Mouse (Mus musculus) lung, adult 2 months (tissue): ENCODE results near the gene Epor. TPM values are rescaled to one million over a fixed set of nuclear protein-coding genes. Genes with fewer than 3 reads are reported as not detected.

Source experiments
- DNase-seq: peaks from one replicate; pipeline ENCODE4 v3.0.0; 2022
- H3K4me1 ChIP-seq: fragments of 200-500 bp; 2 replicates; pipeline ENCODE4 v1.6.1; 2011; ENCODE audit warnings: low read length; ENCODE audit not compliant: control insufficient read depth, insufficient read depth
- H3K4me3 ChIP-seq: fragments of 200-500 bp; replicated peaks from 2 replicates; pipeline ENCODE3; 2011; ENCODE audit warnings: low read depth, mild to moderate bottlenecking, control low read depth, low read length; ENCODE audit errors: extremely low read depth
- CTCF ChIP-seq: fragments of 200-500 bp; IDR thresholded peaks from 2 replicates; pipeline ENCODE4 v1.5.1; 2011; ENCODE audit warnings: mild to moderate bottlenecking, low read length, control low read depth; ENCODE audit not compliant: insufficient read depth
- POLR2A ChIP-seq: fragments of 200-500 bp; IDR thresholded peaks from 2 replicates; pipeline ENCODE4 v1.6.1; 2011; ENCODE audit warnings: low read depth, mild to moderate bottlenecking, control low read depth, low read length, borderline replicate concordance; ENCODE audit errors: extremely low read depth
- WGBS: fragments of 180-500 bp; shearing (Covaris S2); methylation state at CpG from one replicate; pipeline ENCODE4 v1.1.7; 2018; 5-methylcytosine and 5-hydroxymethylcytosine counted together
- polyA plus RNA-seq: library from polyadenylated mRNA; depleted of rRNA; stranded (reverse); fragments of >200 nt; gene quantifications from 2 replicates; pipeline ENCODE4 v1.2.3, GENCODE M21; 2012; rRNA removed

The Epor gene
- polyA plus RNA-seq: 10.7 and 11.1 TPM in 2 replicates

DNA sequence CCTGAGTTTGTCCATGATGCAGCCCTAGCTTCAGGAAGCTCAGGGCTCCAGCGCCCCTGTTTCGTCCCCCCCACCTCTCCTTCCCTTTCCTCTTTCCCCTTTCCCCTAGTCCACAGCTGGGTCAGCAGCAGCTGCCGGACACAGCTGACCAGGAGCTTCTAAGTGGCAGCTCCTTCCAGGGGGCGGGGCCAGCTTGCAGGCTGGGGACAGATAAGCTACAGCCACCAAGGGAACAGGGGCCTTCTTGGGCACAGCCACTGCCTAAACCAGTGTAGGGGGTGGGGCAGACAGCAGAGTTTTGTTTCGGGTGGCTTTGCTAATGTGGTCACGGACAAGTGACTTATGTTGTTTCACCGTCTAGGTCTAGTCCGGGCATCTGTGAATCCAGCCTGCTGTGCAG, at the start of gene Epor:
Epor (minus strand) TSS at position 90 of the 400 bp plus-strand sequence.
- DNase-seq: no peak
- 21% methylated on average over 8 of the region's 8 CpGs for WGBS
- Histone ChIP-seq H3K4me1 (peaks cover 22% of the 10 kb centered on the region), H3K4me3 (peak within 1 kb of the TSS; percentile 25)
- TF ChIP-seq CTCF (no peak), POLR2A (no peak)

- WGBS: 95% methylated on average over 13 of the region's 13 CpGs
- TF ChIP-seq POLR2A: no peak
- no peak for TF ChIP-seq CTCF
- H3K4me1 ChIP-seq: no peaks in the 10 kb centered on the region
- H3K4me3 ChIP-seq: no peak overlapping the region
- no peak for DNase-seq
Measured at GRCm38 (mm10) chr9:22012731-22013130, 49.4 kb upstream of the Epor start.

DNA sequence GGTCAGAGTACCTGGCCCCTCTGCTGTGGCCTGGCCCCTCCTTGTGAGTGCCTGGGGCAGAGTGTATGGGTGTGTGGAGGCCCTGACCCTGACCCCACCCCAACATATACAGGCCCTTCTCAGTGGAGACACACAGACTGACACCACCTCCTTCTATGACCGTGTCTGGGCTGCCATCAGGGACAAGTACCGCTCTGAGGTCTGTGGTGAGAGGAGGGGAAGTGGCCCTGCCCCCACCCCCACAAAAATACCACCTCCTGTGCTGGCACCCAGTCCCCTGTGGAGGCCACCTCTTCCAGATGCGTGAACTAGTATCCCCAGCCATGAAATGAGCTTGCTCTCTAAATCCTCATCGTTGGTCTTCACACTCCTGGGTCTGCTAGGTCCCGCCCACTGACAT, 47.7 kb upstream of the Epor start:
- Histone ChIP-seq H3K4me1 (no peaks in the 10 kb centered on the region), H3K4me3 (no peak overlapping the region)
- 75% methylated on average over 5 of the region's 5 CpGs for WGBS
- no peak for DNase-seq
- TF ChIP-seq CTCF (no peak), POLR2A (no peak)

GRCm38 (mm10) chr9:22004546-22004945, 41.2 kb upstream of the Epor start:
- no peak for DNase-seq
- TF ChIP-seq POLR2A (no peak), CTCF (no peak)

GRCm38 (mm10) chr9:22003163-22003554, 39.9 kb upstream of the Epor start:
- DNase-seq: no peak
- TF ChIP-seq POLR2A: no peak
- TF ChIP-seq CTCF: no peak
- H3K4me1 ChIP-seq: 0 out of 2 replicates have a peak, but pooled peaks cover 6% of the 10 kb centered on the region
- H3K4me3 ChIP-seq: peak overlapping the region; percentile 77
- WGBS: 0% methylated on average over 18 of the region's 18 CpGs

More at GRCm38 (mm10) chr9:22004546-22004945, 41.2 kb upstream of the Epor start:
- Histone ChIP-seq H3K4me1 (0 out of 2 replicates have a peak, but pooled peaks cover 6% of the 10 kb centered on the region), H3K4me3 (no peak overlapping the region)
- 93% methylated on average over 12 of the region's 12 CpGs for WGBS

DNA sequence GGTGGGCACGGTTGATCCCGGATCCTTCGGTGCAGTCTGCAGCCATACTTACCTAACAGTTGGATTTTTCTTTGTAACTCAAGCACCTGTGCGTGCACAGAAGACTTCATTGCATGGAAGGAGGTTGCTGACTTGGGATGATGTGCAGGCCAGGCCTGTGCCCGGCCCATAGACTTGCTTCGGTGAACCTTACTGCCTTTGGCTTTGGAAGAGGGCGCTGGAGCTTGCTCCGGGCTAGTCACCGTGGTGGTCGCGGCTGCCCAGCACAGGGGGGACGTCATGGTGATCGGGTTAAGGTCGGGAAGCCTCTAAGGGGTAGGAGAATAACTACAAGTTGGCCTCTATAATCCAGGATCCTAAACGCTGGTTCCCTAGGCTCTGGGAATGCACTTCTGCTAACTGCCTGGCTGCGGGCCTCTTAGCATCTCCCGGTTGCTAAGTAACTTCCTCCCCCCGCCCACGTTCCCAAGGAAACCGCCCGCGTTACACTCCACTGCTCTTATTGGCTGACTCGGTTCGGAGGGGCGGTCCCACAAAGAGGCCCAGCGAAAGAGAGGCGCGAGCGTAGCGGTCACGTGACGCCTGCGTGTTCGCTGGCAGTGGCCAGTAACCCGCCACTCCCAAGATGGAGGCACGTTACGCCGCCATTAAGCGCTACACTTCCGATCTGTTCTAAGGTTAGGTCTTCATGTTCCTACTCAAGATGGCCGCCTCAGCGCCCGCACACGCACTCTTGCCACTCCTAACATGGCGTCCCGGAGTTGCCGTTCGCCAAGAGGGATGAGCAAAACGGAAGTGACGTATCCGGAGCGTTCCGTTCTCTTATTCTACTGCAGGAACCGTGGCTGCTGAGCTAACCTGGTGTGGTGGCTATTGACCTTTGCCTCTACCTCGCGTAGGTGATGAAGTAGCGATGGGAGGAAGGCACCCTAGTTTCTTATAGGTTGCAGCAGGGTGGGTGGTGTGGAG, 39.2 kb upstream of the Epor start, which contains the start of the genes Ccdc151 and Prkcsh:
Ccdc151 (minus strand) TSS at position 441 of the 969 bp plus-strand sequence.
Prkcsh (plus strand) TSS at position 613 of the 969 bp plus-strand sequence.
- Histone ChIP-seq H3K4me1 (0 out of 2 replicates have a peak, but pooled peaks cover 6% of the 10 kb centered on the region), H3K4me3 (peak within 1 kb of the TSS; percentile 77)
- peak; percentile 98 for DNase-seq
- TF ChIP-seq CTCF: no peak
- peak; percentile 93; the same call in 1 of the 2 replicates for TF ChIP-seq POLR2A
- 7% methylated on average over 57 of the region's 57 CpGs for WGBS

GRCm38 (mm10) chr9:22001633-22002032, 38.3 kb upstream of the Epor start:
- Histone ChIP-seq H3K4me3 (no peak overlapping the region), H3K4me1 (0 out of 2 replicates have a peak, but pooled peaks cover 6% of the 10 kb centered on the region)
- TF ChIP-seq CTCF: no peak
- 85% methylated on average over 4 of the region's 4 CpGs for WGBS
- DNase-seq: no peak

GRCm38 (mm10) chr9:22000296-22000695, 37.0 kb upstream of the Epor start:
- Histone ChIP-seq H3K4me3 (no peak overlapping the region), H3K4me1 (0 out of 2 replicates have a peak, but pooled peaks cover 6% of the 10 kb centered on the region)
- TF ChIP-seq CTCF (no peak), POLR2A (no peak)
- DNase-seq: no peak
- WGBS: 88% methylated on average over 6 of the region's 6 CpGs

GRCm38 (mm10) chr9:21996178-21996867, 33.0 kb upstream of the Epor start:
- Histone ChIP-seq H3K4me3 (no peak overlapping the region), H3K4me1 (no peaks in the 10 kb centered on the region)
- TF ChIP-seq CTCF: no peak
- TF ChIP-seq POLR2A: no peak
- no peak for DNase-seq
- WGBS: 81% methylated on average over 3 of the region's 3 CpGs
